Mouse (Mus musculus): Measurements from ENCODE around the gene Ralgapa1. TPM values are rescaled to one million over a fixed set of nuclear protein-coding genes. Genes with fewer than 3 reads are reported as not detected.

The Ralgapa1 gene
- polyA plus RNA-seq, 1 experiment from 2014 or later: 24.2 TPM

- ATAC-seq (ENCODE audit: low FRiP score, low read depth): no peak
- no peak overlapping the region for H3K4me3 ChIP-seq
- no peak overlapping the region for H3K4me2 ChIP-seq (replicated peaks)
- no peaks in the 10 kb centered on the region for H3K27me3 ChIP-seq
- H3K36me3 ChIP-seq: no peaks in the 10 kb centered on the region
- no peak overlapping the region for H3K27ac ChIP-seq (replicated peaks)
- H3K4me1 ChIP-seq: peaks cover 7% of the 10 kb centered on the region
- no peak overlapping the region for H3K9ac ChIP-seq (replicated peaks)
- no peaks in the 10 kb centered on the region for H3K9me3 ChIP-seq
Measured at GRCm38 (mm10) chr12:55573089-55573488, 247.9 kb downstream of the Ralgapa1 start.

DNA sequence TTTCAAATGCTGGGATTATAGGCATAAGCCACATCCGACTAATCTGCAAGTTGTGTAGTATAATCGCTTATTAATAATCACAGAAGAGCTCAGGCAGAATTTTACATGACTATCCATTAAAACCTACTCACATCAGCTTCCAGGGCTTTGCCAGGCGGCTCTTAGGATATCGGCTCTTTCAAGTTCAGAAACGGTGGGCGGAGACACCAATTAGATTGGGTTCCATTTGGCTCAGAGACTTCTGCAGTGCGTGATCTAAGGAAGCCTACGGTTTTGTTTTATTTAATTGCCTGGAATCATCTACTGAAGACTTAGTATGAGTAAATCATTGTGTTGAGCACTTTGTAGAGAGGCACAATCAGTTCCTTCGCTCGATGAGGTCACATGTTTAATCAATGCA lies 249.3 kb downstream of the Ralgapa1 start:
- no peak overlapping the region for H3K4me3 ChIP-seq
- no peaks in the 10 kb centered on the region for H3K27me3 ChIP-seq
- no peak overlapping the region for H3K9ac ChIP-seq (replicated peaks)
- no peak overlapping the region for H3K27ac ChIP-seq (replicated peaks)
- no peak overlapping the region for H3K4me2 ChIP-seq (replicated peaks)
- no peaks in the 10 kb centered on the region for H3K9me3 ChIP-seq
- ATAC-seq (ENCODE audit: low FRiP score, low read depth): no peak
- 84% methylated on average over 10 of the region's 10 CpGs for WGBS
- peaks cover 7% of the 10 kb centered on the region for H3K4me1 ChIP-seq
- H3K36me3 ChIP-seq: no peaks in the 10 kb centered on the region

- H3K27me3 ChIP-seq: no peaks in the 10 kb centered on the region
- no peak overlapping the region for H3K4me2 ChIP-seq (replicated peaks)
- no peak overlapping the region for H3K9ac ChIP-seq (replicated peaks)
- no peak overlapping the region for H3K4me3 ChIP-seq
- H3K27ac ChIP-seq (replicated peaks): no peak overlapping the region
- no peaks in the 10 kb centered on the region for H3K9me3 ChIP-seq
- H3K36me3 ChIP-seq: no peaks in the 10 kb centered on the region
- peaks cover 7% of the 10 kb centered on the region for H3K4me1 ChIP-seq
- WGBS: 64% methylated on average over 10 of the region's 11 CpGs
- no peak for ATAC-seq (ENCODE audit: low FRiP score, low read depth)
Measured at GRCm38 (mm10) chr12:55571181-55571580, 249.8 kb downstream of the Ralgapa1 start.

DNA sequence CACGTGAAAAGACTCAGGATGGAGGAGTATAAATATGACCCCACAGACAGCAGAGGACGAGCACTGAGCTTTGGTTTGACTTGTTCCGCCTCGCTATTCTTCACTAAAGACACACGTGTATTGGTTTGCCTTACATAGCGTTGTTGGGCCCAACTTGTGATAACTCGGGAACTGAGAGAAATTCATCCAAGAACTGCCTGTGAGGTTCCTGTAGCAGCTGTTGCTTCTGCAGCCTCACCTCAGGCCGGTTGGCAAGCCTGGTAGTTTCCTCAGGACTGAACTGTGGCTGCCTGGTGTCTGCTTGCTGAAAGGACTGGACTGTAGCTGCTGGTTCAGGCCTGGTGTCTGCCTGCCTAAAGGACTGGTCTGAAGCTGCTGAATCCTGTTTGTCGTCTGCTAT lies 250.3 kb downstream of the Ralgapa1 start:
- no peak overlapping the region for H3K4me3 ChIP-seq
- peaks cover 7% of the 10 kb centered on the region for H3K4me1 ChIP-seq
- H3K27ac ChIP-seq (replicated peaks): no peak overlapping the region
- no peaks in the 10 kb centered on the region for H3K9me3 ChIP-seq
- H3K9ac ChIP-seq (replicated peaks): no peak overlapping the region
- H3K27me3 ChIP-seq: no peaks in the 10 kb centered on the region
- H3K36me3 ChIP-seq: no peaks in the 10 kb centered on the region
- H3K4me2 ChIP-seq (replicated peaks): no peak overlapping the region
- WGBS: 90% methylated on average over 9 of the region's 9 CpGs
- no peak for ATAC-seq (ENCODE audit: low FRiP score, low read depth)

- Histone ChIP-seq H3K9ac (replicated peaks) (no peak overlapping the region), H3K4me3 (no peak overlapping the region), H3K36me3 (no peaks in the 10 kb centered on the region), H3K27ac (replicated peaks) (no peak overlapping the region), H3K4me1 (peaks cover 7% of the 10 kb centered on the region), H3K27me3 (no peaks in the 10 kb centered on the region), H3K4me2 (replicated peaks) (no peak overlapping the region), H3K9me3 (no peaks in the 10 kb centered on the region)
- WGBS: 78% methylated on average over 6 of the region's 6 CpGs
- no peak for ATAC-seq (ENCODE audit: low FRiP score, low read depth)
Measured at GRCm38 (mm10) chr12:55569676-55570075, 251.3 kb downstream of the Ralgapa1 start.

- Histone ChIP-seq H3K4me2 (replicated peaks) (no peak overlapping the region), H3K36me3 (no peaks in the 10 kb centered on the region), H3K27me3 (no peaks in the 10 kb centered on the region), H3K9ac (replicated peaks) (no peak overlapping the region), H3K27ac (replicated peaks) (no peak overlapping the region), H3K9me3 (no peaks in the 10 kb centered on the region), H3K4me3 (no peak overlapping the region), H3K4me1 (peaks cover 1% of the 10 kb centered on the region; the same call in 1 of the 2 replicates)
- WGBS: 86% methylated on average over 3 of the region's 3 CpGs
- no peak for ATAC-seq (ENCODE audit: low FRiP score, low read depth)
Measured at GRCm38 (mm10) chr12:55568466-55568865, 252.5 kb downstream of the Ralgapa1 start.

DNA sequence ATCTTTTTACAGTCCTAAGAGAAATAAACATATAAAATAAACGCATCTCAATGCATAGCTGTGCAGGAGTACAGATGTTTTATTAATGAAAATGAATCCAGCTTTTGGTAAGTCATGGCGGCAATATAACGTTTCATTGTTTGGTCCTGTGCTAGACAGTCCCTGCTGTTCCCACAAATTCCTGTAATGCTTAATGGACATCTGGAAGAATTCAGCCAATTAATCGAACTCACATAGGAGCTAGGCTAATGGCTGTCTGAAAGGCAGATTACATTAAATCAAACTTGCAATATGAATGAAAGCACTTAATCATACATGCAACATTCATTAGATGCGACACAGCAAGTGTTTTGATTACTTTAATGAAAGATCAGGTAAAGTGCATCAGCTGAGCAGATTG lies 254.1 kb downstream of the Ralgapa1 start:
- Histone ChIP-seq H3K27ac (replicated peaks) (no peak overlapping the region), H3K9ac (replicated peaks) (no peak overlapping the region), H3K4me1 (no peaks in the 10 kb centered on the region; the same call in 1 of the 2 replicates), H3K36me3 (no peaks in the 10 kb centered on the region), H3K9me3 (no peaks in the 10 kb centered on the region), H3K4me2 (replicated peaks) (no peak overlapping the region), H3K27me3 (no peaks in the 10 kb centered on the region), H3K4me3 (no peak overlapping the region)
- no peak for ATAC-seq (ENCODE audit: low FRiP score, low read depth)
- WGBS: 89% methylated on average over 5 of the region's 5 CpGs

- Histone ChIP-seq H3K9ac (replicated peaks) (no peak overlapping the region), H3K36me3 (no peaks in the 10 kb centered on the region), H3K27ac (replicated peaks) (no peak overlapping the region), H3K4me1 (no peaks in the 10 kb centered on the region), H3K4me2 (replicated peaks) (no peak overlapping the region), H3K27me3 (no peaks in the 10 kb centered on the region), H3K9me3 (no peaks in the 10 kb centered on the region), H3K4me3 (no peak overlapping the region)
- 82% methylated on average over 9 of the region's 9 CpGs for WGBS
- ATAC-seq (ENCODE audit: low FRiP score, low read depth): no peak
Measured at GRCm38 (mm10) chr12:55565867-55566266, 255.1 kb downstream of the Ralgapa1 start.

DNA sequence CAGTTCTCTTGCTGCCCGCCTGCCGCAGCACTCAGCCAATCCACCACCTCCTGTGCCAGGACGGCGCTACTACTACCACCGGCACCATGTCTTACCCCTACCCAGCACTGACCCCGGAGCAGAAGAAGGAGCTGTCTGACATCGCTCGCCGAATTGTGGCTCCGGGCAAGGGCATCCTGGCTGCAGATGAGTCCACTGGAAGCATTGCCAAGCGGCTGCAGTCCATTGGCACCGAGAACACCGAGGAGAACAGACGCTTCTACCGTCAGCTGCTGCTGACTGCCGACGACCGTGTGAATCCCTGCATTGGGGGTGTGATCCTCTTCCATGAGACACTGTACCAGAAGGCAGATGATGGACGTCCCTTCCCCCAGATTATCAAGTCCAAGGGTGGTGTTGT lies 255.8 kb downstream of the Ralgapa1 start, which contains the start of gene Aldoart2:
Gene Aldoart2, plus strand, starts transcription at position 34 of the 400 bp plus-strand sequence.
- WGBS: 97% methylated on average over 19 of the region's 19 CpGs
- Histone ChIP-seq H3K27me3 (no peaks in the 10 kb centered on the region), H3K9ac (replicated peaks) (no peak within 1 kb of the TSS), H3K4me2 (replicated peaks) (no peak within 1 kb of the TSS), H3K4me3 (no peak within 1 kb of the TSS), H3K36me3 (no peaks in the 10 kb centered on the region), H3K4me1 (peaks cover 4% of the 10 kb centered on the region), H3K27ac (replicated peaks) (no peak within 1 kb of the TSS), H3K9me3 (no peaks in the 10 kb centered on the region)
- no peak for ATAC-seq (ENCODE audit: low FRiP score, low read depth)

- Histone ChIP-seq H3K27me3 (no peaks in the 10 kb centered on the region), H3K27ac (replicated peaks) (no peak overlapping the region), H3K9ac (replicated peaks) (no peak overlapping the region), H3K9me3 (no peaks in the 10 kb centered on the region), H3K4me1 (peaks cover 7% of the 10 kb centered on the region), H3K4me2 (replicated peaks) (no peak overlapping the region), H3K36me3 (no peaks in the 10 kb centered on the region), H3K4me3 (no peak overlapping the region)
- ATAC-seq (ENCODE audit: low FRiP score, low read depth): no peak
- WGBS: 84% methylated on average over 9 of the region's 9 CpGs
Measured at GRCm38 (mm10) chr12:55564187-55564963, 256.6 kb downstream of the Ralgapa1 start.

DNA sequence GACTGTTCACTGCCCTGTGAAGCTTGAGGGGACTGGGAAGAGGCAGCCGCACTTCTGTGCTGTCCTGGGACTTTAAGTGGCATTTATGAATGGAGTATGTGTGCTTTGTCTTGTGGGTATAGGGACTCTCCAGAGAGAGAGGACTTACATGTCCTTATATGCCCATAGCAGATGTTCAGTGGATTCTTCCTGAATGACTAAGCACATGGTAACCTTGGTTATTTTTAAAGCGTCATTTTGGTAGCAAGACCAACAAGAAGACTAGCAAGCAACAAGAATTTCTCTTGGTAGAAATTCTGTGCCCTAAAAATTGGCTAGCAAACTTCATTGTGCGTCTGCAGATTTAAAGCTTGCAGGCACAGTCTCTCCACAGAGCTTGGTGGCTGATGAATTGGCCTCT lies 257.2 kb downstream of the Ralgapa1 start:
- Histone ChIP-seq H3K9me3 (no peaks in the 10 kb centered on the region), H3K4me3 (no peak overlapping the region), H3K4me1 (peaks cover 7% of the 10 kb centered on the region), H3K27me3 (no peaks in the 10 kb centered on the region), H3K9ac (replicated peaks) (no peak overlapping the region), H3K27ac (replicated peaks) (no peak overlapping the region), H3K4me2 (replicated peaks) (no peak overlapping the region), H3K36me3 (no peaks in the 10 kb centered on the region)
- ATAC-seq (ENCODE audit: low FRiP score, low read depth): no peak
- WGBS: 92% methylated on average over 3 of the region's 3 CpGs

GRCm38 (mm10) chr12:55560025-55560690 lies 260.8 kb downstream of the Ralgapa1 start:
- Histone ChIP-seq H3K4me1 (peaks cover 7% of the 10 kb centered on the region), H3K4me3 (peak overlapping the region; percentile 30), H3K9me3 (no peaks in the 10 kb centered on the region), H3K9ac (replicated peaks) (0 out of 2 replicates have a peak overlapping the region, but pooled peaks have one; percentile 24), H3K27ac (replicated peaks) (no peak overlapping the region), H3K4me2 (replicated peaks) (peak overlapping the region; percentile 51), H3K27me3 (no peaks in the 10 kb centered on the region), H3K36me3 (no peaks in the 10 kb centered on the region)
- 9% methylated on average over 19 of the region's 19 CpGs for WGBS
- no peak for ATAC-seq (ENCODE audit: low FRiP score, low read depth)
